Mouse (Mus musculus): ENCODE measurements at regions not wholly inside any gene's neighbourhood (a gene's known extent, or its start where the extent isn't known, plus 50 kb on each side); places are given as distances from the start of the nearest gene placed in this dataset.

DNA sequence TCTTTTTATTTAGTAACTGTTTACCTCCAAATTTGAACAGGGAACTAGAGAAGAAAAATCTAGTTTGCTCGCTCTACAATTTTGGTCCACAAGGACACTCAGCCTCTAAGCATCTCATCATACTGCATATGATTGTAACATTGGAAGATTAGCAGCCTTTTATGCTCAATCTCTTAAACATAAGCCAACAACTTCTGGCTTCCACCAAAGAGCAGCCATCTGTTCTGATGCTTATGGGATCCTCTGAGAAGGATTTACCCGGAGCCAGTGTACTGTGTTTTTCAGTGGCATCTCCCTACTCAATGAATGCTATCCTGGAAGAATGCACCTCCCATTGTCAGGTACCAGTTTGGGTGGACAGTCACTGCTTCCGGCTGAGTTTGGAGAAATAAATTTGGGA lies 267.0 kb upstream of the Tmem132c start:
- no peak for DNase-seq

DNA sequence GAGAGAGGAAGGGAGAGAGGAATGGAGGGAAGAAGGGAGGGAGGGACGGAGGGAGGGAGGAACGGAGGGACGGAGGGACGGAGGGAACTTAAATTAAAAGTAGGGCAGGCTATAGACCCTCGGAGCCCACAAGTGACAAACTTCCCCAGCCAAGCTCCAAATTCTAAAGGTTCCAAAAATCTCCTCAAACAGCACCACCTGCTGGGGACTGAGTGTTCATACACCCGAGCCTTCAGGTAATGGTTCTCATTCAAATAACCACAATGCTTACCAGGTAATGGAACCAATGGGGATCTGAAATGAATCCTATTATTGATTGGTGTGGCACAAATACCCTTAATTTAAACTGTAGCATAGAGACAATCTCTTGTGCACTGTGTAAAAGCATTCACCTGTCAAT lies 246.0 kb upstream of the Tmem132c start:
- peak; percentile 33 for DNase-seq

DNA sequence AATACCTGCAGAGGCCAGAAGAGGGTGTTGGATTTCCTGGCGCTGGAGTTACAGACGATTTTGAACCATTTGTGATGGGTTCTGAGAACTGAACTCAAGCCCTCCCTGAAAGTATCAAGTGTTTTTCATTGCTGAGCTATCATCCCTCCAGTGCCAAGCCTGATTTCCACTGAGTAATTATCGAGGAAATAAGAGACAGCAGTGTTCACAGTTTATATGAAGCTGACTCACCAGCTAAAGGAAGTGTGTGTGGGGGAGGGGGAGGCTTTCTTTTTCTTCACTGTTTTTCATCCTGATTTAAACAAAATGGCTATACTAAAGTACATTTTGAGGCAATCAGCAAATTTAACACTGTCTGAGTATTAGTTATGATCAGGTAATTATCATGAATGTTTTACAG lies 227.4 kb upstream of the Tmem132c start:
- no peak for DNase-seq

DNA sequence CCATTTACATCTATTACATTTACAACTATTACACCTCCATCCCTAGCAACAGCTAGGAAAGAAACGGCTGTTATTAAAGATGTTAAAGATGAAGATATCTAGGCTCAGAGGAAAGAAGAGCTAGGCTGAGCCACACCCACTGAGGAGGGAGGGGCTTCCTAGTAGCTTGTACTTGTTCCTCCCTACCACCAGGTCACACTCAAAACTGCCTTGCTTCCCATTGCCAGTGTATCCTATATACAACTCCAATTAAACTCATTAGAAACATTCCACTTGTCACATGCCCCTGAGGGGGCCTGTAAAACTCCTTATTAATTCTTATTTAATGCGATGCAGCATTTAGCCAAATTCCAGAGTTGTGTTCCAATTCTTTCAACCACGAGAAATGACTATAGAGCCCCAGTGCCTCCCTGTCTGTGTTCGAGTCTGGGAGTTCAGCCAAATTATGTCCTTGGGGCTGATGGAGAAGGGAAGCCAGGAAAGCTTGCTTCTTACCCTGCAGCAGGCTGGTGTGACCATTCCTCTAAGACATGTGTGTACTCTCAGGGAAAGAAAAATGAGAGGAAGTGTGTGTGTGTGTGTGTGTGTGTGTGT lies 225.0 kb upstream of the Tmem132c start:
- DNase-seq: no peak

DNA sequence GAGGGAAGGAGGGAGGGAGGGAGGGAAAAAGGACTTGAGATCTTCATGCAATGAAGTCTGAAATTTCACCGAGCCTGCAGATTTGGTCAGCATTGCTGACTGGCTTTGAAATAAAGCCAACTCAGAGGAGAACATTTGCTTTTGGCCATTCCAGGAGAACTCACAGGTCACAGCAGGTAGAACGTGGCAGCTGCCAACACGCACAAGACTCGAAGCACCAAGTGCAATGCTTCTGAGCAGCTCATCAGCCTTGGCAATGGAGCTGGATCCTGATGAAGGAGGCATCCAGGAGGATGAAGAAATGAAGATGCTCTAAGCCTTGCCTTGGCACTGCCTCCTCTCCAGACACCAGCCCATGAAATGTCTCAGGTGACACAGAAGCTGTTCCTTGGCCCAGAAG lies 223.6 kb upstream of the Tmem132c start:
- DNase-seq: no peak

DNA sequence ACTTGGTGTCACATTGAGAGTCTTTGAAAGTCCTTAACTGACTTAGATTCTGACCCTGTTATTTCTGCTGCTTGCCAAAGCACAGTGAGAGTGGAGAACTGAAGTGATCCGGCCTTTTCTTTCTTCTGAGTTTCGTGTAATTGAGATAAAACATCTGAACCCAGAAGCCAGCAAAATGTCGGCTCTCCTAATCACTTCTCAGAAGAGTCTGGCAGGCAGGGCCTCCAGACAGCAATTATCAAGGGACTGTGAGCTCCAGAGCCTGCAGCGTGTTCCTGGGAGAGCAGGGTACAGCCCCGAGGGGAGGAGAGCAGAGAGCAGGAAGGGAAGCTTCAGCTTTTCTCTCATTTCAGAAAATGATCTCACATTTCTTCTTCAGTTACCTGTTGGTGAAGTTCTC lies 205.1 kb upstream of the Tmem132c start:
- DNase-seq: no peak

DNA sequence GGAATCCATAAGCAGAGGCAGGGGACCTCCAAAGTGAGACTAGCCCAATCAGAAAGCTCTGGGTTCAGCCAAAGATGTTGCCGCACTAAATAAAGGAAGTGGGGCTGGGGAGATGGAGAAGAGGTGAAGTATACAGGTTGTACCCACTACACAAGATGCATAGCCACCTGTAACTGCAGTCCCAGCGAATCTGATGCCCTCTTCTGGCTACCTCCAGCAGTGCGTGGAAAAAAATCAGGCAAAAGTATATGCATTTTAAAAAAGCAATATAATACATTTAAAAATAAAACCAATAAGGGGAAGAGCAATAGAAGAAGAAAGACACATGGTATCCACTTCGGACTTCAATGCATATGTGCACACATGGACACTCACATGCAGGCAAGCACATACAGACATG lies 183.8 kb upstream of the Tmem132c start:
- no peak for DNase-seq

DNA sequence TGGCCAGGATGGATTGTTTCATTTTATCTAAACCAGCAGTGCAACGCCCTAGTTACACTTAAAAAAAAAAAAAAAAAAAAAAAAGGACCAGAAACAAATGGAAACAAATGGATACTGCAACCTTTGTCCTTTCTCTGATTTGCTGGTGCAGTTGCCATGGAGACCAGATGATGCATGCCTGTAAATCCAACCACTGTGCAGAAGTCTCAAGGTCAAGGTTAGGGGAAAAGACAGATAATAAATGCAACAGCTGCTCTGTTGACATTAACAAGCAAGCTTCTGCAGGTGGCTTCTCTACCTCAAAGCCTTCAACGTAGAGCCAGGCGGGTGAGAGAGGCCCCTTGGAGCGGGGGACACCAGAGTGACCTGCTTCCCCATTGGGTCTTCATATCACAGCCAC lies 167.3 kb upstream of the Tmem132c start:
- no peak for DNase-seq
